Mouse (Mus musculus) ES-Bruce4 (cell line): ENCODE measurements around the gene Cth. TPM values are rescaled to one million over a fixed set of nuclear protein-coding genes. Genes with fewer than 3 reads are reported as not detected.
A peak's percentile ranks its signal among the peaks of the same experiment; 100 is the strongest.

Experiments
- H3K27ac ChIP-seq: 2 replicates; pipeline ENCODE4 v1.5.1; 2012; ENCODE audit warnings: low read length, inconsistent platforms; ENCODE audit not compliant: insufficient read depth
- H3K27me3 ChIP-seq: 2 replicates; pipeline ENCODE4 v1.6.1; 2012; ENCODE audit warnings: mild to moderate bottlenecking, low read length, inconsistent platforms; ENCODE audit not compliant: control insufficient read depth, poor library complexity, insufficient read depth, severe bottlenecking
- H3K36me3 ChIP-seq: 2 replicates; pipeline ENCODE4 v1.6.1; 2012; ENCODE audit warnings: inconsistent platforms, mild to moderate bottlenecking, low read length, moderate library complexity; ENCODE audit not compliant: control insufficient read depth, poor library complexity, insufficient read depth, severe bottlenecking
- H3K4me1 ChIP-seq: one replicate; pipeline ENCODE4 v1.8.1; 2011; ENCODE audit warnings: low read length; ENCODE audit not compliant: control insufficient read depth, insufficient read depth
- H3K4me3 ChIP-seq: 2 replicates; pipeline ENCODE4 v1.5.1; 2011; ENCODE audit warnings: low read depth, mild to moderate bottlenecking, low read length
- H3K9ac ChIP-seq: 2 replicates; pipeline ENCODE4 v1.6.1; 2012; ENCODE audit warnings: low read depth, mild to moderate bottlenecking, inconsistent platforms; ENCODE audit not compliant: poor library complexity, severe bottlenecking
- H3K9me3 ChIP-seq: replicated peaks from 2 replicates; pipeline ENCODE4 v1.6.1; 2012; ENCODE audit warnings: mild to moderate bottlenecking, low read length, inconsistent platforms; ENCODE audit not compliant: control insufficient read depth, poor library complexity, insufficient read depth, severe bottlenecking
- CTCF ChIP-seq: IDR thresholded peaks from one replicate; pipeline ENCODE4 v1.8.1; 2011; ENCODE audit warnings: low read depth, low read length
- EP300 ChIP-seq: IDR thresholded peaks from 2 replicates; pipeline ENCODE4 v1.6.1; 2011; ENCODE audit warnings: low read depth, low read length; ENCODE audit not compliant: insufficient read depth
- POLR2A ChIP-seq: IDR thresholded peaks from one replicate; pipeline ENCODE4 v1.8.1; 2011; ENCODE audit warnings: low read length; ENCODE audit not compliant: insufficient read depth
- polyA plus RNA-seq: library from polyadenylated mRNA; stranded (reverse); fragments of >200 nt; gene quantifications from 2 replicates; pipeline ENCODE4 v1.2.4, GENCODE M21; 2011; ENCODE audit warnings: low read depth; ENCODE audit not compliant: missing spikeins, insufficient read depth, insufficient read length

Cth gene
- polyA plus RNA-seq, 1 experiment = 52.8 TPM

GRCm38 (mm10) chr3:157923268-157923835 is 1.5 kb downstream of the Cth start:
- peaks cover 27% of the 10 kb centered on the region for H3K36me3 ChIP-seq
- H3K27me3 ChIP-seq = no peaks in the 10 kb centered on the region
- TF ChIP-seq CTCF (no peak), EP300 (no peak), POLR2A (no peak)
- peak overlapping the region; percentile 27; the same call in 1 of the 2 replicates for H3K4me3 ChIP-seq
- peak overlapping the region; percentile 75 for H3K9ac ChIP-seq
- no peak overlapping the region for H3K27ac ChIP-seq
- no peaks in the 10 kb centered on the region for H3K4me1 ChIP-seq
- H3K9me3 ChIP-seq = no peaks in the 10 kb centered on the region

GRCm38 (mm10) chr3:157921376-157921775 is 3.5 kb downstream of the Cth start:
- Histone ChIP-seq H3K9me3 (no peaks in the 10 kb centered on the region), H3K36me3 (peaks cover 41% of the 10 kb centered on the region), H3K9ac (no peak overlapping the region), H3K4me1 (no peaks in the 10 kb centered on the region), H3K27ac (peak overlapping the region; percentile 71), H3K27me3 (no peaks in the 10 kb centered on the region), H3K4me3 (no peak overlapping the region)
- no peak for TF ChIP-seq POLR2A
- TF ChIP-seq CTCF = no peak
- TF ChIP-seq EP300 = no peak

- no peak for TF ChIP-seq EP300
- no peak for TF ChIP-seq CTCF
- TF ChIP-seq POLR2A = no peak
- Histone ChIP-seq H3K4me1 (no peaks in the 10 kb centered on the region), H3K36me3 (peaks cover 56% of the 10 kb centered on the region), H3K27me3 (no peaks in the 10 kb centered on the region), H3K9ac (no peak overlapping the region), H3K4me3 (no peak overlapping the region), H3K9me3 (no peaks in the 10 kb centered on the region), H3K27ac (no peak overlapping the region)
These were observed 8.5 kb downstream of the Cth start for GRCm38 (mm10) chr3:157916336-157916735.

GRCm38 (mm10) chr3:157912155-157912554 is 12.7 kb downstream of the Cth start:
- no peak overlapping the region for H3K27ac ChIP-seq
- H3K36me3 ChIP-seq = peaks cover 50% of the 10 kb centered on the region
- H3K9me3 ChIP-seq = no peaks in the 10 kb centered on the region
- no peaks in the 10 kb centered on the region for H3K4me1 ChIP-seq
- H3K27me3 ChIP-seq = no peaks in the 10 kb centered on the region
- H3K4me3 ChIP-seq = no peak overlapping the region
- no peak overlapping the region for H3K9ac ChIP-seq
- TF ChIP-seq POLR2A (no peak), EP300 (no peak), CTCF (no peak)

GRCm38 (mm10) chr3:157910262-157910661 is 14.6 kb downstream of the Cth start:
- peaks cover 64% of the 10 kb centered on the region for H3K36me3 ChIP-seq
- TF ChIP-seq EP300 = no peak
- TF ChIP-seq POLR2A = no peak
- TF ChIP-seq CTCF = no peak

DNA sequence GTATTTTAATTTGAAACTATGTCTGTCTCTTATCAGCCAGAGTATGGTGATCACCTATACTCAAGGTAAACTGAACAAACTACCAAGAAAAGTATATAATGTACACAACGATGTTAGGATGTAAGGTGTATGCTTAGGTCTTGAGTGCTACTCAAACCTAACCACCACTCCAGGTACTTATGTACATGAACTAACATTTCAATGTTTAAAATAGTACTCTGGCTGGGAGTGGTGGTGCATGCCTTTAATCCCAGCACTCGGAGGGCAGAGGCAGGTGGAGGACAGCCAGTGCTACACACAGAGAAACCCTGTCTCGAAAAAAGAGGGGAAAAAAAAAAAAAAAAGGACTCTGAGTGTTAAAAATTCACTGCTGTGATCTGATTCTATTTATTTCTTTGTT is 16.7 kb downstream of the Cth start:
- Histone ChIP-seq H3K36me3 (peaks cover 76% of the 10 kb centered on the region), H3K27ac (no peak overlapping the region), H3K9me3 (no peaks in the 10 kb centered on the region), H3K4me1 (no peaks in the 10 kb centered on the region), H3K4me3 (no peak overlapping the region), H3K27me3 (no peaks in the 10 kb centered on the region), H3K9ac (no peak overlapping the region)
- no peak for TF ChIP-seq POLR2A
- TF ChIP-seq CTCF = no peak
- no peak for TF ChIP-seq EP300

More at GRCm38 (mm10) chr3:157910262-157910661, 14.6 kb downstream of the Cth start:
- Histone ChIP-seq H3K27me3 (no peaks in the 10 kb centered on the region), H3K9me3 (no peaks in the 10 kb centered on the region), H3K4me1 (no peaks in the 10 kb centered on the region), H3K9ac (no peak overlapping the region), H3K4me3 (no peak overlapping the region), H3K27ac (no peak overlapping the region)
